Mouse (Mus musculus) E14TG2a.4 (cell line): ENCODE measurements around the gene St3gal3.

Experiments
- CTCF ChIP-seq: conservative IDR thresholded peaks from 2 replicates; pipeline ENCODE4 v1.5.1; 2014; ENCODE audit warnings: low read length
- NANOG ChIP-seq: IDR thresholded peaks from 2 replicates; pipeline ENCODE4 v1.6.1; 2014; ENCODE audit warnings: borderline replicate concordance, low read length, mixed read lengths
- POU5F1 ChIP-seq: IDR thresholded peaks from 2 replicates; pipeline ENCODE4 v1.6.1; 2014; ENCODE audit warnings: low read length, borderline replicate concordance

DNA sequence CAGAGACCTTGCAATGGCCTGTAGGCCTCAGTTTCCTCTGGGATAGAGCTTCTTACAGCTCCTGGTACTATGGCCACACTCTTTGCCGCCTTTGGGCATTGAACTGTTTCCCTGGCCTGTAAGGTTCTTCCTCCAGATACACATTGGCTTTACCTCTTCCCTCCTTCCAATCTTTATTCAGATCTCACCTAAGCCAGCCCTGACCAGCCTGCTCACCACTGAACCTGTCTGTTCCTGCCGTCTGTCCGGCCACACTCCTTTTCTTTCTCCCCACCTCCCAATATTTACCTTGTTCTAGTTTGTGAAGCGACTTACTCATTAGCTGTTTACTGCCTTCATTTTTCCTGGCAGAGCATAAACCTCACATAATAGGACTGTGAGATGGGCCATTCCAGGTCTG, 155.5 kb downstream of the St3gal3 start:
- no peak for TF ChIP-seq CTCF
- TF ChIP-seq NANOG, result no peak
- TF ChIP-seq POU5F1, result no peak
